Mouse (Mus musculus): ENCODE data around the gene Lpar6.

Gene Lpar6

GRCm38 (mm10) chr14:73237848-73238321 is at the start of gene Lpar6:
Lpar6 (plus strand) TSS chr14:73237895.
- DNase-seq (ENCODE audit: low spot score in 2 of 2): no peak

- DNase-seq (ENCODE audit: low spot score in 2 of 2): no peak
Observed at GRCm38 (mm10) chr14:73199058-73199457, 38.6 kb upstream of the Lpar6 start.

- no peak for DNase-seq (ENCODE audit: low spot score in 2 of 2)
Observed at GRCm38 (mm10) chr14:73201447-73201846, 36.2 kb upstream of the Lpar6 start.

- DNase-seq (ENCODE audit: low spot score in 2 of 2): no peak
Observed at GRCm38 (mm10) chr14:73204016-73204415, 33.7 kb upstream of the Lpar6 start.

GRCm38 (mm10) chr14:73209262-73209661 is 28.4 kb upstream of the Lpar6 start:
- no peak for DNase-seq (ENCODE audit: low spot score in 2 of 2)

GRCm38 (mm10) chr14:73210196-73210595 is 27.5 kb upstream of the Lpar6 start:
- no peak for DNase-seq (ENCODE audit: low spot score in 2 of 2)

- DNase-seq (ENCODE audit: low spot score in 2 of 2): no peak
Observed at GRCm38 (mm10) chr14:73211477-73211876, 26.2 kb upstream of the Lpar6 start.

GRCm38 (mm10) chr14:73217062-73217461 is 20.6 kb upstream of the Lpar6 start:
- DNase-seq (ENCODE audit: low spot score in 2 of 2): no peak

GRCm38 (mm10) chr14:73222316-73222970 is 15.3 kb upstream of the Lpar6 start:
- no peak for DNase-seq (ENCODE audit: low spot score in 2 of 2)

GRCm38 (mm10) chr14:73226346-73226745 is 11.3 kb upstream of the Lpar6 start:
- DNase-seq (ENCODE audit: low spot score in 2 of 2): no peak

- DNase-seq (ENCODE audit: low spot score in 2 of 2): no peak
Observed at GRCm38 (mm10) chr14:73226849-73227248, 10.8 kb upstream of the Lpar6 start.

- no peak for DNase-seq (ENCODE audit: low spot score in 2 of 2)
Observed at GRCm38 (mm10) chr14:73231286-73231982, 6.3 kb upstream of the Lpar6 start.

- DNase-seq (ENCODE audit: low spot score in 2 of 2): no peak
Observed at GRCm38 (mm10) chr14:73234468-73235031, 3.1 kb upstream of the Lpar6 start.

GRCm38 (mm10) chr14:73238498-73239250 is 979 bp downstream of the Lpar6 start:
- DNase-seq (ENCODE audit: low spot score in 2 of 2): no peak

GRCm38 (mm10) chr14:73239291-73239690 is 1.6 kb downstream of the Lpar6 start:
- no peak for DNase-seq (ENCODE audit: low spot score in 2 of 2)

- DNase-seq (ENCODE audit: low spot score in 2 of 2): no peak
Observed at GRCm38 (mm10) chr14:73239857-73240256, 2.2 kb downstream of the Lpar6 start.

GRCm38 (mm10) chr14:73244061-73244597 is 6.4 kb downstream of the Lpar6 start:
- no peak for DNase-seq (ENCODE audit: low spot score in 2 of 2)

- DNase-seq (ENCODE audit: low spot score in 2 of 2): no peak
Observed at GRCm38 (mm10) chr14:73250056-73250455, 12.4 kb downstream of the Lpar6 start.

- DNase-seq (ENCODE audit: low spot score in 2 of 2): peak in 1 of 2 experiments; percentile 54
Observed at GRCm38 (mm10) chr14:73252276-73252675, 14.6 kb downstream of the Lpar6 start.

- DNase-seq (ENCODE audit: low spot score in 2 of 2): no peak
Observed at GRCm38 (mm10) chr14:73253453-73254251, 16.0 kb downstream of the Lpar6 start.

- no peak for DNase-seq (ENCODE audit: low spot score in 2 of 2)
Observed at GRCm38 (mm10) chr14:73254412-73254811, 16.7 kb downstream of the Lpar6 start.

Data from right cerebral cortex, postnatal 36 days (tissue).